Mouse (Mus musculus) cerebellum, adult 18-20 months (tissue): ENCODE measurements around the gene Gm13276.
"Not testable (repeated sequence)": the region's sequence is repeated elsewhere in the genome, so short reads cannot be mapped to it uniquely, and the experiment has no call there.

Experiments used
- DNase-seq, 2 experiments: peaks; one replicate each; pipeline ENCODE4 v3.0.0; 2021

The Gm13276 gene

GRCm38 (mm10) chr4:88785409-88785808 lies at the start of gene Gm13276:
TSS of gene Gm13276 (plus strand) at chr4:88785709.
- not testable (repeated sequence) for DNase-seq

DNA sequence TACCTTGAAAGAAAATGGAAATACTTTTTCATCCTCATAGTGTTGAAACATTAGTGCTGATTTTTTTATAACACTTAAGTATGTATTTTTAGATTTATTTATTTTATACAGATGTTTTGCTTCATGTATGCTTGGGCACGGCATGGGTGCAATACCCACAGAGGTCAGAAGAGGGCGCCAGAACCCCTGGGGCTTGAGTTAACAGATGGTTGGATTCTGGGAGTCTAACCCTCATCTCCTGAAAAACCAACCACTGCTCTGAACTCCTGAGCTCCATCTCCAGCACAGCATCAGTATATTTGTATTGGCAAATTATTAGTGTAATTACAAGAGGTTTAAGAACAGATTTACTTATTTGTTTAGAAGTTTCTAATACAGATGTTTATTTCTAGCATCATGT lies 47.0 kb upstream of the Gm13276 start:
- DNase-seq: peak; percentile 46 to 66

- no peak for DNase-seq
Observed at GRCm38 (mm10) chr4:88739036-88739435, 46.5 kb upstream of the Gm13276 start.

DNA sequence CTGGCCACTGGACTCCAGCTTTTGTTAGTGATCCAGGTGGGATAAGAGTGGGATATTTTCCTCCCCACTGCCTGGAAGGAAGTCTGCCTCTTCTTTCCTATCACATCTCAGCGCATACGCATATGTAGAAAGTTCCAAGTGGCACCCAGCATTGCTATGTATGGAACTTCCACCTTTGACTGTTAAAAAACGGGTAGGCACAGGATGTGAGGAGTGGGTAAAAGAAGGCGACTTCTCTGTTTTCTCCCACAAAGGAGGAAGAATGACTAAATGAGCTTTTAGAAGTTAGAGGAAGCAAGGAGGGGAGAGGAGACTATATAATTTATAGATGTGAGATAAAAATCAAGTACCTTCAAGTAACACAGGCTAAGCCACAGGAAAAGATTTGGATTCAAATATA lies 44.1 kb upstream of the Gm13276 start:
- DNase-seq: no peak

- DNase-seq: no peak
Observed at GRCm38 (mm10) chr4:88742771-88743371, 42.6 kb upstream of the Gm13276 start.

GRCm38 (mm10) chr4:88744207-88744606 lies 41.3 kb upstream of the Gm13276 start:
- no peak for DNase-seq

- no peak for DNase-seq
Observed at GRCm38 (mm10) chr4:88749926-88750325, 35.6 kb upstream of the Gm13276 start.

- DNase-seq: peak; percentile 69 to 77
Observed at GRCm38 (mm10) chr4:88754818-88755340, 30.6 kb upstream of the Gm13276 start, which contains the start of gene Gm13271. TSS of gene Gm13271 (plus strand) at chr4:88754868.

DNA sequence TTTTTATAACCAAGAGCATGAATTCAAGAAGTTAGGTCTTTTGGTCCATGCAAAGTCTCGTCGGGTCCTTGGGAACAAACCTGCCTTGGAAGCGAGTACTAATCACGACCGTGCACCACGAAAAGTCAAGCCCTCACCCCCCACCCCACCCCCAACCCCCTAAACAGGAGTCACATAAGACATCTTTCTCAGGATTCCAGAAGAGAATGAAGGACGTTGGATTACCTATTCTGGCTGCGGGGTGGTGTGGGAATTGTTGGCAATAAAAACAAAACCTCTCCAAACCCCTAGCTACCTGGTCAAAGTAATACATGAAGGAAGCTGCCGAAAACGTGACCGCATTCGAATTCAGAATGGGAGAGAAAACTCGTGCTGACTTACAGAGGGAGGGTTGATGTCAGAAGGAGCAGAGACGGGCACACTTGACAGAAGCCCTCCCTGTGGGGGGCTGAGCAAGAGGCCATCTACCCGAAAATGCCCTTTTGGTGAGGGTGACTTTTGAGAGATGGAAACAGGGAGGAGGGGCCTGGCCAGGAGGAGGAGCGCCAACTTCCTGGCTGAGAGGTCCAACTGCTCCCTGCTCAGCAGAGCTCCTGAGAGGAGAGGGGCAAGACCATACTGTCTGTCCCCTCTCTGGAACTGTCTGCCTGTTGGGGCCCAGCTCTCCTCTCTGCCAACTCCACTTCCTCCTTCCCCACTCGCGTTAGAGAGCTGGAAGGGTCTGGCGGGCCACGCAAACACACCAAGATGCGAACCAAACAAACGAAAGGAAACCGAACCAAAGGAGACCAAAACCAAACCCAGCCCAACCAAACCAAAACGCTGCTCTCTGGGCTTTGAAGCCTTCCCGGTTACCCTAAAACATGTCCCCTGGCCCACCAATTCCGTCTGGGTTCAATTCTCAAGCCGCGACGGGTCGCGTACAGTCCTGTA lies 28.7 kb upstream of the Gm13276 start:
- DNase-seq: peak in 1 of 2 experiments; percentile 27

DNA sequence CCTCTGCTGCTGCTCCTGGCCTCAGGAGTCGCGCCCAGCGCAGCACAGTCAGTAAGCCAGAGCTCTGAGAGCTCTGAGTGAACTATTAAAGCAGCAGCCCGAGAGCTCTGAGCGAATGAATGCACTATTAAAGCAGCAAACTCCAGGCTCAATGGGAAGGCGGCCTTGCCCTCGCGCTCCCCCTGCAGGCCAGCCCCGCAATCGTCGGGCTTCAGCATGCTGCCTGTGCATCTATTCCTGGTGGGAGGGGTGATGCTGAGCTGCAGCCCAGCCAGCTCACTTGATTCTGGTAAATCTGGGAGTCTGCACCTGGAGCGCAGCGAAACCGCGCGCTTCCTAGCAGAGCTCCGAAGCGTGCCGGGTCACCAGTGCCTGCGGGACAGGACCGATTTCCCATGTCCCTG lies 27.9 kb upstream of the Gm13276 start:
- peak; percentile 87 to 93 for DNase-seq

GRCm38 (mm10) chr4:88758751-88759150 lies 26.8 kb upstream of the Gm13276 start:
- not testable (repeated sequence) for DNase-seq

GRCm38 (mm10) chr4:88759610-88760268 lies 25.8 kb upstream of the Gm13276 start, which contains the start of gene Gm13283:
TSS of gene Gm13283 (plus strand) at chr4:88760119.
- DNase-seq: peak in 1 of 2 experiments; percentile 48

GRCm38 (mm10) chr4:88760431-88760830 lies 25.1 kb upstream of the Gm13276 start:
- DNase-seq: peak; percentile 73 to 76

DNA sequence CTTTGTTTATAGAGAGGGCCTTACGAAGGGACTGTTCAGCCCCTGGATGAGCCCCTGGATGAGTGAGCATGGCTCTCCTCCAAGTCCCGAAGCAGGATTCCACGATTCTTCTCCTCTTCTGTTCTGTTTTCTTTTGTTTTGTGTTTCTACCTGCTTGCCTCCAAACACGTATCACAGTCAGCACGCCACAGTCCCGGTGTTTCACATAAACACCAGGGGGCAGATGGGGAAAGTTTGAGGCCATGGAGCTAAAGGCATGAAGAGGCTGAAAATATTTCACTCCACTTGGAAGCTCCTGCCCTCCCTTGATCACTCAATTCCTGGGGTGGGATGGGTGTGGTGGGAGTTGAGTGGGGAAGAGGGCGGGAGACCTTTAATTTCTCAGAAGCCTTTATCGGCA lies 23.7 kb upstream of the Gm13276 start:
- DNase-seq: peak; percentile 65 to 74

DNA sequence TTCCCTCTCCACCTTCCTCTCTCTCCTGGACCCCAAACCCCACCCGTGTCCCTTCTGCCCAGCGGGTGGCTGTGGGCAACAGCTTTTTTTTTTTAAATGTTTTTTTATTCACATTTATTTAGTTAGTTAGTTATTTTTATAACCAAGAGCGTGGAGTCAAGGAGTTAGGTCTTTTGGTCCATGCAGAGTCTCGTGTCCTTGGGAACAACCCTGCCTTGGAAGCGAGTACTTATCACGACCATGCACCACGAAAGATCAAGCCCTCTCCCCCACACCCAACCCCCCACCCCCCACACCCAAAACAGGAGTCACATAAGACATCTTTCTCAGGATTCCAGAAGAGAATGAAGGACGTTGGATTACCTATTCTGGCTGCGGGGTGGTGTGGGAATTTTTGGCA lies 23.2 kb upstream of the Gm13276 start:
- peak in 1 of 2 experiments; percentile 33 for DNase-seq

GRCm38 (mm10) chr4:88763384-88764018 lies 22.0 kb upstream of the Gm13276 start:
- peak; percentile 55 to 60 for DNase-seq

- DNase-seq: not testable (repeated sequence)
Observed at GRCm38 (mm10) chr4:88773534-88773933, 12.0 kb upstream of the Gm13276 start, which contains the start of gene Gm13290. TSS of gene Gm13290 (plus strand) at chr4:88773834.

DNA sequence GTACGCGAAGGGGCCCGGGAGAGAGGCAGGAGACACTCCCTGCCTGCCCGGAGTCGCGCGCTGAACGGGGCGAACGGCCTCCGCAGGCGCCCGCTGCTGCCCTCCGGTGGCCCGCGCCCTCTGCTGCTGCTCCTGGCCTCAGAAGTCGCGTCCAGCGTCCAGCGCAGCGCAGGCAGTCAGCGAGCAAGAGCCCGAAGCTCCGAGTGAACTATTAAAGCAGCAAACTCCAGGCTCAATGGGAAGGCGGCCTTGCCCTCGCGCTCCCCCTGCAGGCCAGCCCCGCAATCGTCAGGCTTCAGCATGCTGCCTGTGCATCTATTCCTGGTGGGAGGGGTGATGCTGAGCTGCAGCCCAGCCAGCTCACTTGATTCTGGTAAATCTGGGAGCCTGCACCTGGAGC lies 8.9 kb upstream of the Gm13276 start, which contains the start of gene Gm13289:
Gene Gm13289 (plus strand): TSS at position 301 of the 400 bp plus-strand sequence.
- DNase-seq: not testable (repeated sequence)

GRCm38 (mm10) chr4:88779550-88779949 lies 6.0 kb upstream of the Gm13276 start, which contains the start of gene Gm13272:
TSS of gene Gm13272 (plus strand) at chr4:88779850.
- DNase-seq: not testable (repeated sequence)

- peak in 1 of 2 experiments; percentile 20 for DNase-seq
Observed at GRCm38 (mm10) chr4:88780320-88780719, 5.2 kb upstream of the Gm13276 start.

DNA sequence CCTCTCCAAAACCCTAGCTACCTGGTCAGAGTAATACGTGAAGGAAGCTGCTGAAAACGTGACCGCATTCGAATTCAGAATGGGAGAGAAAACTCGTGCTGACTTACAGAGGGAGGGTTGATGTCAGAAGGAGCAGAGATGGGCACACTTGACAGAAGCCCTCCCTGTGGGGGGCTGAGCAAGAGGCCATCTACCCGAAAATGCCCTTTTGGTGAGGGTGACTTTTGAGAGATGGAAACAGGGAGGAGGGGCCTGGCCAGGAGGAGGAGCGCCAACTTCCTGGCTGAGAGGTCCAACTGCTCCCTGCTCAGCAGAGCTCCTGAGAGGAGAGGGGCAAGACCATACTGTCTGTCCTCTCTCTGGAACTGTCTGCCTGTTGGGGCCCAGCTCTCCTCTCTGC lies 3.7 kb upstream of the Gm13276 start, which contains the start of gene Ifnz:
Gene Ifnz (plus strand): TSS at position 301 of the 400 bp plus-strand sequence.
- DNase-seq: not testable (repeated sequence)

DNA sequence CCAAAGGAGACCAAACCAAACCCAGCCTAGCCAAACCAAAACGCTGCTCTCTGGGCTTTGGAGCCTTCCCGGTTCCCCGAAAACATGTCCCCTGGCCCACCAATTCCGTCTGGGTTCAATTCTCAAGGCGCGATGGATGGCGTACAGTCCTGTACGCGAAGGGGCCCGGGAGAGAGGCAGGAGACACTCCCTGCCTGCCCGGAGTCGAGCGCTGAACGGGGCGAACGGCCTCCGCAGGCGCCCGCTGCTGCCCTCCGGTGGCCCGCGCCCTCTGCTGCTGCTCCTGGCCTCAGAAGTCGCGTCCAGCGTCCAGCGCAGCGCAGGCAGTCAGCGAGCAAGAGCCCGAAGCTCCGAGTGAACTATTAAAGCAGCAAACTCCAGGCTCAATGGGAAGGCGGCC lies 3.2 kb upstream of the Gm13276 start:
- peak in 1 of 2 experiments; percentile 19 for DNase-seq
